Mouse (Mus musculus) skeletal muscle tissue, postnatal 0 days (tissue): ENCODE measurements around the gene Camkv. TPM values are rescaled to one million over a fixed set of nuclear protein-coding genes. Genes with fewer than 3 reads are reported as not detected.

Source experiments
- polyA plus RNA-seq: library from polyadenylated mRNA; unstranded; fragments of >200 nt; fragmentation: Nextera tagmentation; extraction: Ambion mirVana; gene quantifications from 2 replicates; pipeline ENCODE4 v1.2.1, GENCODE M21; 2015

Gene Camkv
- 0.43 and 0.68 TPM in 2 replicates for polyA plus RNA-seq

DNA sequence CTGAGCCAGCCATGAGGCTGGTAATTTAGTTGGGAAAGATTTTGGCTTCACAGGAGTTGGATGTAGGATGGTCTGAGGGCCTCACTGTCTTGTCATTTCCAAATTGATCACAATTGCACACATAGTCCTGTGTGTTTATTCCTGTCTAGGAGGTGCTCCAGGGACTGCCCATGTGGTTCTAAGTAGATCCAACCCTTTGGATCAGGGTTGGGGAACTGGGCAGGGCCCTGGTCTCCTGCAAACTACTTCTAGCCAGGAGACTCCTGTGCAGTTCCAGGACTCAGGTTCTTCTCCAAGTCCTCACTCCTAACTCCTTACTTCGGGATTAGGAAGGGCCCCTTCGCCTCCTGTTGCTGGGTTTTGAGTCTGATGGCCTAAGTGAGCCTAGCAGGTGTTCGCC is at the start of gene Camkv:
Gene Camkv, plus strand, starts transcription at position 301 of the 400 bp plus-strand sequence.

DNA sequence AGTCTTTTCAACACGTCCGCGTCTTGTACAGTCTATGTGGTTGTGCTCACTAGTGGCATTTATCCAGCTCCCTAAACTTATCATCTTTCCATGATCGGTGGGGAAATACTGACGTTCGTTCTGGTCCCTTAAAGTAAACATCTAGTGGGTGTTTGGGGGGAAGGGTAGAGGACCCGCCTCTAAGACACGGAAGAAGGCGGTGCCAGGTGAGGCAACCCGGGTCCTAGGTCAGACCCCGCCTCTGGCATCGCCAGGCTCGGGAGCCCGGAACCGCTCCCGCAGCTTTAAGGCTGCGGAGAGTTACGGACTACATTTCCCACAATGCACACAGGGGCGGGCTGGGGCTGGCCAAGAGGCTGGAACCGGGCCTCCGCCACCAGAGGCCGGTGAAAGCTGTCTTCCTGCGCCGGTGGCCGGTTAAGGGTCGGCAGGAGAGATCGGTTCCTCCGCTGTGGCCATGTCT is 47.6 kb upstream of the Camkv start, which contains the start of gene Mon1a:
Gene Mon1a, plus strand, starts transcription at position 348 of the 463 bp plus-strand sequence.

DNA sequence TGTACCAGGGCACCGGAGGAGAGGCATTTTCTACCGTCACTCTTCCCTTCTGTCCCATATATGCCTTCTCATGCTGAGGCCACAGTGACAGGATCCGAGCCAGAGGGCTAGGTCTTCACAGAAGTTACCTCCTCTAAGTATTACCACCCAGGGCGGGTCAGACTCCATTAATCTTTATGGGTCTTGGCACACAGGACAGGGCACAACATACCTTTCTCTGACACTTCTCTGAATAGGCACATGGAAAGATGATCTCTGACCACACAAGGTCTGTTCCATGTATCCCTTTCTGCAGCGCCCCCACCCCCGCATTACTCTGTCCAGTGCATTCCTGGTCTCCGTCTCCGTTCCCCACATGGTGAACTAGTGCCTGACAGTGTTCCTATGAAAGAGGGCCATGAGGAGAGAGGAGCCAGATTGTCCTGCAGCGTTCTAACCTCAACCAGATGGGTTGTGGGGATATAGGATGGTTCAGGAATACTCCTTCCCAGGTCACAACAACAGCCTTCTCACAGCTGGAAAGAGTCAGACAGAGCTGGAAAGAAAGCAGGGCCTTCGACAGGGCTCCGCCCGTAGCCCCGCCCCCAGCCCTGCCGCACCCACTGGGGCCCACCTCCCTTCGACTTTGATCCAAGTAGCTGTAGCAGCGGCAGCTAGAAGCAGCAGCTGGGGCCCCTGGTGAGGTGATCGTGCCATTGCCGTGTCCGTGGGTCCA is 29.1 kb upstream of the Camkv start, which contains the start of gene Mst1r:
Gene Mst1r, plus strand, starts transcription at position 622 of the 715 bp plus-strand sequence.

DNA sequence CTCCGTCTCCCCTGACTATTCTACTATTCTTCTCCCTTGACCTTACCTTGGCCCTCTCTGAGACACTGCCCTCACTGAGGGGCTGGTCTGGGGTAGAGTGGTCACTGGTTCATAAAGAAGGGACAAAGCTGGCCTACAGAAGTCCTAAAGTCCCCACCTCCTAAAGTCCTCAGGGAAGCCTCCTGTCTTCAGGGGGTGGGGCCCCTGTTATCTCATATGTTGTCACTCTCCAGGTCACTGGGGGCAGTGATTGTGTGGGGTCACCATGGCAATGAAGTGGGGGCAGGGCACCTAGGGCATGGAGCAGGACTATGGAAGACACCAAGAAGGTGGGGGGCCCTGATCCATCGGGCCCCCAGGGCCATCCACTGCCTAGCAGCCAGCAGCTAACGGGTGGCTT is 7.3 kb upstream of the Camkv start, which contains the start of gene Actl11:
Gene Actl11, plus strand, starts transcription at position 301 of the 400 bp plus-strand sequence.

DNA sequence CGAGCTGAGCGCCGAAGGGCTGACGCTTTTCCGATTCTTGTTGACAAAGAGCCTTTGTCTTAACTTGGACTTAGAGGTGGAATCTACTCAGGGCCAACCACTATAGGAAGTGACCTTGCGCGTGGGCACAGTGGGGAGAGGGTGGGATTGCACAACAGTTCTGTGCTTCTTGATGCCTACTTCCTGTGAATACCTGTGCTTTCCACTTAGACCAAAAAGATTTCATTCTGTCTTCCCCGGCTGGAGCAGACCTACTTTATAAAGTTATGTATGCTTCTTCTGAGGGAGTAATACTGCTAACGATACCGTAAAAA is 14.4 kb downstream of the Camkv start, which contains the start of gene Traip:
Gene Traip, plus strand, starts transcription at position 215 of the 314 bp plus-strand sequence.

DNA sequence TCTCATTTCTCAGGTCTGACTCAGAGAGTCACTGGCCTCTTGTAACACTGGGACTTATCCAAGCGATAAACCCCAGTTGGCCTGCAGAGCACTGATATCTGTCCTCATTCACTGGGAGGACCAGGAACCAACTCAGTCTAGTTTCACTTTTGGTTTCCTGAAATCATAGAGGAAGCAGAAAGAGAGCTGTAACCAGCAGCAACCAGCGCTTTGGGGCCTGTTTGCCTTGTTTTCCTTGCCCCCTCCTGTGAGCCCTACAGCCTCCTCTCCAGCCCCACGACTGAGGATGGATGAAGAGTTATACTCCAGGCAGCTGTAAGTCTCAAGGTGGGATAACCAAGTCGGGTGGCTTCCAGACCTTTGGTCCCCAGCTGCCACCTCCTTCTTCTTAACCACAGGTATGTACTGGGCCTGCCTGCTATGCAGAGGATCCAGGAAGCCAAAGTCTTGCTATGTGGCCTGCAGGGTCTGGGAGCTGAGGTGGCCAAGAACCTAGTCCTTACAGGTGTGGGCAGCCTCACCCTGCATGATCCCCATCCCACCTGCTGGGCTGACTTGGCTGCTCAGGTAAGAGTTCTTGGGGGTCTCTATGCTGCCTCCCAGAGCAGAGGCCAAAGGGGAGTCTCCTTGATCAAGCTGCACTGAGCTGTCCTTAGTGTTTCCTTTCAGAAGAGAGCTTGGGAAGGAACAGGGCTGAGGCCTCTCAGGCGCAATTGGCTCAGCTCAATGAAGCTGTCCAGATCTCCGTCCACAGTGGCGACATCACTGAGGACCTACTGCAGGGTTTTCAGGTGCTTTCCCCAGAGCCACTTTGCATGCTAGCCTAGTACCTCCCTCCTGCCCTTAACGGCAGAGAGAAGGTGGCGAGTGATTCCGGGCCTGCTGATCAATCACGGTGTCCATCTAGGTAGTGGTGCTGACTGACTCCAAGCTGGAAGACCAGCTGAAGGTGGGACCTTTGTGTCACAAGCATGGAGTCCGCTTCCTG is 40.2 kb downstream of the Camkv start, which contains the start of gene Uba7:
Gene Uba7, plus strand, starts transcription at position 107 of the 988 bp plus-strand sequence.

DNA sequence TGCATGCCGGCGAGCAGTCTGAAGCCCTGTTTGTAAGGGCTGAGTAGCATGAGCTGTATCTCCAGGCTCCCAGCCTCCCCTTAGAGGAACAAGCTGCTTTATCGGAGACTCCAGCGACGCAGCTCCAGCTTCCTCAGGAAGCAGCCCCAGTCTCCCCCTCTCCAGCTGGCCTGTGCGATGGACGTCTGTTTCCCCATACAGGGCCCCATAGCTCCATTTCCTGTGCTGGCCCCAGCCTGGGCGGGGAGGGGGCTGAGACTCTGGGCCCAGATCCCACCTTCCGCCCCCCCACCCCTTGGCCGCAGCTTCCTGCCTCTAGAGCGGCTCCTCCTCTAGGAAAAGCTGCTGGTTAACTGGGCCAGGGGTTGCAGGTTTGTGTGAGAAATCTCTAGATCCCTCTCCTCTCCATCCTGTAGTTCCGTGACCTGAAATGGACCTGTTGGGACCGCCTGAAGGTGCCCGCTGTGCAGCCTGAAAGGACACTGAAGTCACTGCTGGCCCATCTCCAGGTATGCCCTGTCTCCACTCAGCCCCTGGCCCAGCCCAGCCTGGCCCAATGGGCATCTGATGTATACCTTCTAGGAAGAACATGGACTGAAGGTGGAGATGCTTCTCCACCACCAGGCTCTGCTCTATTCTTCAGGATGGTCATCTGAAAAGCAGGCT is 47.3 kb downstream of the Camkv start, which contains the start of gene Gm20661:
Gene Gm20661, plus strand, starts transcription at position 378 of the 666 bp plus-strand sequence.

DNA sequence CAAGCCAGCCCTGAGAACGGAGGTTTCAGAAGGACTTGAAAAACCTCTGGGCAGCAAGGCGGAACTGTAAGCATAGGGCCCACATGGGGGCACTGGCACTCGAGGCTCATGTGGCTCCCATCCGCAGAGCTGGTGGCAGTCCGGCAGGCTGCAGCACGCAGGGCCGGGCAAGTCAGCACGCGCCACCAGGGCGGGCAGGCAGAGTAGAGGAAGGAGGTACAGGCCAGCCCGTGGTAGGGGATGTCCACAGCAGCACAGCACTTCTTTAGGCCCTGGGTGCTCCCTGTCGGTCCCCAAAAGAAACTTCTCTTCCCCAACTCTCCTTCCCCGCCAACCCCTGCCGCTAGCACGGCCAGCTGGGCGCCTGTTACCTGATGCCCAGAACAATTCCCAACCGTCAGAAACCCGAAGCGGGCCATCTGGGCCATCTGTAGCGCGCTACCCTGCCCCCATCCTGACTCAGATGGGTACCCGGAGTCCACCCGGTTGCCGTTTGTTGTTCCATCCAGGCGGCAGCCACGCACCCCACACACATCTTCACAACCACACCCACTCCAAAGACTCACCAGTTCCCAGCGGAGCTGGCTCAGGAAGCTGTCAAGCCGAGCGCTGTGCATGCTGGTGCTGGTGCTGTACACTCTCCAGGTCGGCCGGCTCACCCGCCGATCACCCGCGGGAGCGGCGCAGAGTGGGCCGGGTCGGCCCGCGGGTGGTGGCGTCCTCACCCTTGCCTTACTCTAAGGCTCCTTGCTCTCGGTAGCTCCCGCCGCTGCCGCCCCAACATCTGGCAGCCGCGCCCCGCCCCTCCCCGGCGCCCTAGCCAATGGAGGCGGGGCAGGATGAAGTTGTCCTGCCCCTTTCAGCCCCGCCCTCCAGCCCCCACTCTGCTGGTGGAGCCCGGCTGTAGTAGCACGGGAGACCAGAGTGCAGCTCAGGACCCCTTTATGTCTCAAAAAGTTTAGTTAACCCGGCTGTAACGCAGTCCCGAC is 50.0 kb downstream of the Camkv start, which contains the start of gene Inka1:
Gene Inka1, minus strand, starts transcription at position 749 of the 989 bp plus-strand sequence.

DNA sequence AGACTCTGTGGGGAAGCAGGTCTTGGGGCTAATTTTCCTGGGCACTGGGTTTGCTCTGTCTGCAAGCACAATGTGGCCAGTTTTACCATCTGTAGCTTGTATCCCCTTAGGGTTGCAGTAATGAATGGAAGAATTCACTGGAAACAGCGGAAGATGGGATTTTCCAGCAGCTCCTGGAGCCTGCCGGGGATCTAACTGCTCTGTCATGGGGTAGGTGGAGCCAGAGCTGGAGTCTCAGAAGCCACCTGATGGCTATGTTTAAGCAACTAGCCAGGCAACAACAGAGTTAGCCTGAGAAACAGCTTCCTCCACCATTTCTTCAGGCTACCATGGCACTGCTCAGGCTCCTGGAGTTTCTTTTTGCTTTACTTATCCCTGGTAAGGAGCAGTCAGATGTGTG is 56.7 kb downstream of the Camkv start, which contains the start of gene Cdhr4:
Gene Cdhr4, plus strand, starts transcription at position 301 of the 400 bp plus-strand sequence.

DNA sequence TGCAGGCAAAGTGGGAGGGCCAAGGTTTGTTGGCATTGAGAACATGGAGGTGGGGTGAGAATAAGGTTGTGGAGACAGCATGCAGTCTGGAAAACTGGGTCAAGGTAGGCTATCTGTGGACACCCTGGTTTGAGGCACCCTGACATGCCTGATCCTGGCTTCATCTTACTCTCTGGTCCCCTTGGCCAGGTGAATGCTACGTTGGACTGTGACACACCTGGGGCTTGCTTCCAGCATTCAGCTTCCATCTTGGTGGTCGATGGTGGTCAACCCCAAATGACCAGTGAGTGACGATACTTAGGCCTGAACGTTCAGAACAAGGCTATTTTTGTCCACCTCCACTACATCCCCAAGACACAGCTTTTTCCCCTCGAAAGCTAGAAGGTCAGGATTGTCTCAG is 60.6 kb downstream of the Camkv start, which contains the start of gene Gm20662:
Gene Gm20662, plus strand, starts transcription at position 301 of the 400 bp plus-strand sequence.

Other genes with a start within 250 kb of the Camkv start
- gene Sema3f, start 225.2 kb upstream of the Camkv start, polyA plus RNA-seq, result 2.2 and 2.3 TPM in 2 replicates
- 66.5 and 71.1 TPM in 2 replicates for gene Rbm5, start 164.7 kb upstream of the Camkv start, polyA plus RNA-seq
- gene Rbm6, start 62.4 kb upstream of the Camkv start, polyA plus RNA-seq, result 24.1 and 26.4 TPM in 2 replicates
- gene Mon1a, start 47.5 kb upstream of the Camkv start, polyA plus RNA-seq, result 5.9 and 6.6 TPM in 2 replicates
- 2.4 and 3.3 TPM in 2 replicates for gene Mst1r, start 28.8 kb upstream of the Camkv start, polyA plus RNA-seq
- not detected in 2 replicates for gene Actl11, start 7.2 kb upstream of the Camkv start, polyA plus RNA-seq
- 3.4 and 4.0 TPM in 2 replicates for gene Traip, start 14.5 kb downstream of the Camkv start, polyA plus RNA-seq
- gene Uba7, start 39.8 kb downstream of the Camkv start, polyA plus RNA-seq, result 16.0 and 16.9 TPM in 2 replicates
- 0.50 and 0.72 TPM in 2 replicates for gene Gm20661, start 47.4 kb downstream of the Camkv start, polyA plus RNA-seq
- 31.7 and 41.4 TPM in 2 replicates for gene Inka1, start 50.2 kb downstream of the Camkv start, polyA plus RNA-seq
- 1.4 and 1.7 TPM in 2 replicates for gene Cdhr4, start 56.8 kb downstream of the Camkv start, polyA plus RNA-seq
- gene Gm20662, start 60.7 kb downstream of the Camkv start, polyA plus RNA-seq, result not detected in 2 replicates
- gene Ip6k1, start 66.8 kb downstream of the Camkv start, polyA plus RNA-seq, result 23.7 and 26.7 TPM in 2 replicates
- gene Gmppb, start 113.6 kb downstream of the Camkv start, polyA plus RNA-seq, result 14.2 and 16.8 TPM in 2 replicates
- 0.86 and 1.2 TPM in 2 replicates for gene Amigo3, start 117.5 kb downstream of the Camkv start, polyA plus RNA-seq
- gene Mst1, start 144.8 kb downstream of the Camkv start, polyA plus RNA-seq, result 0.19 and 0.44 TPM in 2 replicates
- 24.1 and 31.9 TPM in 2 replicates for gene Rnf123, start 147.7 kb downstream of the Camkv start, polyA plus RNA-seq
- gene Apeh, start 158.9 kb downstream of the Camkv start, polyA plus RNA-seq, result 25.7 and 28.6 TPM in 2 replicates